Mouse (Mus musculus): ENCODE data around the gene Actg1.

The Actg1 gene

GRCm38 (mm10) chr11:120345067-120345681, 3.2 kb downstream of the Actg1 start:
- DNase-seq (ENCODE audit: low spot score), result peak; percentile 68

- DNase-seq (ENCODE audit: low spot score), result no peak
Observed at GRCm38 (mm10) chr11:120344310-120344920, 3.9 kb downstream of the Actg1 start.

GRCm38 (mm10) chr11:120343519-120344309, 4.6 kb downstream of the Actg1 start:
- DNase-seq (ENCODE audit: low spot score), result no peak

- no peak for DNase-seq (ENCODE audit: low spot score)
Observed at GRCm38 (mm10) chr11:120342656-120343160, 5.6 kb downstream of the Actg1 start.

- DNase-seq (ENCODE audit: low spot score), result no peak
Observed at GRCm38 (mm10) chr11:120341661-120342060, 6.7 kb downstream of the Actg1 start.

- no peak for DNase-seq (ENCODE audit: low spot score)
Observed at GRCm38 (mm10) chr11:120339978-120340513, 8.3 kb downstream of the Actg1 start.

- DNase-seq (ENCODE audit: low spot score), result no peak
Observed at GRCm38 (mm10) chr11:120338786-120339185, 9.6 kb downstream of the Actg1 start.

- no peak for DNase-seq (ENCODE audit: low spot score)
Observed at GRCm38 (mm10) chr11:120337447-120337846, 10.9 kb downstream of the Actg1 start.

- no peak for DNase-seq (ENCODE audit: low spot score)
Observed at GRCm38 (mm10) chr11:120335431-120336021, 12.8 kb downstream of the Actg1 start.

- DNase-seq (ENCODE audit: low spot score), result no peak
Observed at GRCm38 (mm10) chr11:120320156-120320555, 28.2 kb downstream of the Actg1 start.

GRCm38 (mm10) chr11:120319310-120319709, 29.0 kb downstream of the Actg1 start:
- DNase-seq (ENCODE audit: low spot score), result no peak

GRCm38 (mm10) chr11:120317456-120317855, 30.9 kb downstream of the Actg1 start:
- no peak for DNase-seq (ENCODE audit: low spot score)

- peak; percentile 48 for DNase-seq (ENCODE audit: low spot score)
Observed at GRCm38 (mm10) chr11:120316690-120317254, 31.6 kb downstream of the Actg1 start.

- peak; percentile 96 for DNase-seq (ENCODE audit: low spot score)
Observed at GRCm38 (mm10) chr11:120315832-120316689, 32.3 kb downstream of the Actg1 start.

GRCm38 (mm10) chr11:120315416-120315761, 33.0 kb downstream of the Actg1 start:
- no peak for DNase-seq (ENCODE audit: low spot score)

GRCm38 (mm10) chr11:120314721-120315415, 33.5 kb downstream of the Actg1 start:
- no peak for DNase-seq (ENCODE audit: low spot score)

- DNase-seq (ENCODE audit: low spot score), result no peak
Observed at GRCm38 (mm10) chr11:120313906-120314685, 34.2 kb downstream of the Actg1 start.

- no peak for DNase-seq (ENCODE audit: low spot score)
Observed at GRCm38 (mm10) chr11:120312069-120312468, 36.3 kb downstream of the Actg1 start.

- DNase-seq (ENCODE audit: low spot score), result peak; percentile 72
Observed at GRCm38 (mm10) chr11:120311561-120311960, 36.8 kb downstream of the Actg1 start.
